Mouse (Mus musculus) heart, postnatal 10 days (tissue): ENCODE measurements at regions not wholly inside any gene's neighbourhood (a gene's known extent, or its start where the extent isn't known, plus 50 kb on each side); places are given as distances from the start of the nearest gene placed in this dataset.
A peak's percentile ranks its signal among the peaks of the same experiment; 100 is the strongest.
"Not testable (repeated sequence)": the region's sequence is repeated elsewhere in the genome, so short reads cannot be mapped to it uniquely, and the experiment has no call there.

Source experiments
- DNase-seq, 2 experiments: peaks; one replicate each; pipeline ENCODE4 v3.0.0; 2021
- intact Hi-C: fragments of 180-260 bp; cut with DNase I; formaldehyde crosslinking; loops from one replicate; pipeline ENCODE4 v1.15.1; 2025

DNA sequence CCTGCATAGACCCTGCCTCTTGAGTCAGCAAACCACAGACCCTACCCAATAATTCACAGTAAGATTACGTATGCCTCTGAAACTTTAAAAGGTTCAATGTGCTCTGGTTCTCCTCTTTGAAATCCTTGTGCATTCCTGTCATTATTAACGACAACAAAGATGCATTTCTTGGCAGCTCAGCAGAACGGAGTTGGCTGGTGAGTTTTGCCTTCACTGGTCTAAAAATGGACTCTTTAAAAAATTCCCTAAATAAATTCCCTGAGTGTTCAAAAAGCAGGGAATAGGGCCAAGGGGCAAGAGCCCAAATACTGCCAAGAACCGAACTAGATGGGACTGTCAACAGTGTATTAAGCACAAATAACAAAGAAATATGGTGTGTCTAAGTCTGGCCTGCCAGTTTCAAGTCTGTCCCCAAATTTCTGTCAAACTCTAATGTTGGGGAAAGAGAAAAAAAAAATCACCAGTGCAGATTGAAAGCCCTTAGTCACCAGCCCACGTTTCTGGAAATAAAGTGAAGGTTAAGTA, 163.2 kb upstream of the Gm17728 start:
- peak; percentile 7 to 9 for DNase-seq
- intact Hi-C loops: no loop called here

DNA sequence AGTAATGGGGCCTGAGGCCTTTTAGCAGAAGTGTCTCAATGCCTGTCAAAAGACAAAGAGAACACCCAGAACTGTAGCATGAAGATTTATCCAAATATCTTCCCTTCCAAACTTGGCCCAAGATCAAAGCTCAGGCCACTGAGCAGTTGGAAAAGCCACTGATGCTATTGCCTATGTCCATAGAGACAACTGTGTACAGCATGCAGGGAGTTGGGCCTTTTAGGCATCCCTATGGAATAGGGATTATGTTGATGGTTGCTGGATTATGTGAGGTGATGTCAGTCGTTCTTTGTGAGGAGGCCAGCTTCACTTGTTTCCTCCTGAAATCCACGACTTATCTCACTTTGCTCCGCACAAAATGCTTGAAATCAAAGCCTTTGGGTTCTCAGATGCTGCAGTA, 153.1 kb upstream of the Gm17728 start:
- DNase-seq: no peak
- intact Hi-C loops: no loop called here

DNA sequence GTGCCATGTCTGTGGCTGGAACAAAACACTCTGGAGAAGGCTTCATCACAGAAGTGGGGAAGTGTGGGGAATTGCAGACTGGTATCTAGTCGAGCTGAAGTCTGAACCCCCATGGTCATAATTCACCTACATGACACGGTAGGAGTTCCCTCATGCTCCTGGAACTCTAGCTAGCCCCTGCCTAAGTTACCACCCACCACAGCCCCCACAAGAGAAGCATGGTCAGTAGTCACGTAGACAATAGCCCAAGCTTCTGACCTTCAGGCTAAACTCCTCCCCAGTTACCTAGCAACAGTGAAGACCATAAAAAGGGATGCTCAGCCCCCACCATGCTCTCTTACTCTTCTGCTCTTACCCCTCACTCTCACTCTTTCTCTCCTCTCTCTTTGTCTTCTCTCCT, 143.8 kb upstream of the Gm17728 start:
- DNase-seq, intact Hi-C loops: not testable (repeated sequence)

DNA sequence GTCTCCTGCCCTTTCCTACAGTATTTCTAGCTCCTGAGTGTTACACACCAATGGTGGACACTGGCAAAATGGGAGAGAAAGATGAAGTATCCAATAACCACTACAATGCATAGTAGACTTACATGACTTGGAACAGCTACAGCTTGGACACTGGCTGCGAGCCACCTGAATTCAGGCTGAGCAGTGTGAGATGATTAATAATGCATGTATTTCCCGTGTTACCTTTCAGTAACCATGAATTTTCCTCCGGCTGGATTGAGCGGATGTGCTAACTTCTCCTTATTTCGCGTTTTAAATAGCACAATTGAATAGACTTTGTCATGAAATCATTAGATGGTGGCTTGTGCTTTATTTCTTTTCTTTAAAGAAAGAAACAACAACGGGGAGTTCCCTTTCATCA, 142.4 kb upstream of the Gm17728 start:
- no peak for DNase-seq
- intact Hi-C loops: no loop called here

DNA sequence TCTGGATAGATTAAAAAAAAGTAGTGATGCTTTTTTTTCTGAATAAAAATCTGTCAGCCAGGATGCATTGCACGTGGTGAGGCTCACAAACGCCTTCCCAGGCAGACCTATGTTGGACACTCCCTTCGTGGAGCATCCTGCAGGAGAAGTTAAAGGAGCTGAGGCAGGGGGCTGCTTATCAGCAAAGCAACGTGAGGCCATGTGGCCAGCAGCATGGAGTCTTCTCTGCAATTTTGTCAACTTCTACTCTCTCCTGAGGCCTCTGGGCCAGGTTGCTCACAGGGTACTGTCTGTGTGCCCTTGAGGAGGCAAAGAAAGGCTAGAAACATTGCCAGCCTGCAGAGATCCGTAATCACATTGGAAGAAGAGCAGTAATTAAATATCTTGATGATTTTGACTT, 140.0 kb upstream of the Gm17728 start:
- intact Hi-C loops: no loop called here
- no peak for DNase-seq

DNA sequence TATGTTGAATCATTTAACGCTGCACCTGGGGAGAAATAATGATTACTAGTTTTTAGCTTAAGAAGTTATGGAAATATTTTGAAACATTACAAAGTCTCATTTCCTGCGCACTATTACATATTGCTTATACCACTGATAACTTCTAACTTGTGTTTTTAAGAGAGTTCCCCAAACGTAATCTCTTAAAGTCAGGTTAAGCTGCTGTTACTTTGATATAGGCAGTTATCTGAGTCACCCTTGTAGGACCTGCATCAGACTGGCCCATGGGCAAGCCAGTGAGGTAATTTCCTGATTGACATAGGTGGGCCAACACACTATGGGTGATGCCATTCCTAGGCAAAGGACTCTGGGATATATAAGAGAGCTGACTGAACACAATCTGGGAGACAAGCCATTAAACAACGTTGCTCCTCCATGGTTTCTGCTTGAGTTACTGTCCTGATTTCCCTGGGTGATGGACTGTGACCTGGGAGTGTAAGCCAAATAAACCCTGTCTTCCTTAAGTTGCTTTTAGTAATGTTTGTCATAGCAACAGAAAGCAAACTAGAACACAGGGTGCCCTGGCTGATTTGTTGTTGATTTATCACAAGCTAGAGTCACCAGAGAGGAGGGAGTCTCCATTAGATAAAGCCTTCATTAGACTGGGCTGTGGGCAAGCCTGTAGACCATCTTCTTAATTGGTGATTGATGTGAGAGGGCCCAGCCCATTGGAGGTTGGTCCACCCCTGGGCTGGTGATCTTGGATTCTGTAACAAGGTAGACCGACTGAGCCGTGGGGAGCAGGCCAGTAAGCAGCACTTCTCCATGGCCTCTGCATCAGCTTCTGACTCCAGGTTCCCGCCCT, 139.3 kb upstream of the Gm17728 start:
- intact Hi-C loops: no loop called here
- no peak for DNase-seq

DNA sequence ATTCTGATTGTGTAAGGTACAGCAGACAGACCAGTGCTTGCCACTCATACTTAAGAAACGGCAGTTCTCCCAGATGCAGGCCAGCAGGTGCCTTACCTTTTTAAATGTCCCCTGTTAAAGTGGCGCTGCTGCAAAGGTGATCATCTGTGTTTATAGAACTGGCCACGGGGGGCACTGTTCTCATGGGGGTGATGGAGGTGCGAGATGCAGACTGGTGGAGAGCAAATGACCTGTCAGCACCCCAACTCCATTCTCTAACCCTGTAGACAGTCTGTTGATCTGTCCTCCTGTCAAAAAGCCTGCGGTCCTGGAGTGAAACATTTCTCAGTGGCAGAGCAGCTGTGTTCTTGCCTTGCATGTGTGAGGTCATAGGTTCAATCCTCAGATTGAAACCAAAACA, 135.4 kb upstream of the Gm17728 start:
- intact Hi-C loops: no loop called here
- no peak for DNase-seq

DNA sequence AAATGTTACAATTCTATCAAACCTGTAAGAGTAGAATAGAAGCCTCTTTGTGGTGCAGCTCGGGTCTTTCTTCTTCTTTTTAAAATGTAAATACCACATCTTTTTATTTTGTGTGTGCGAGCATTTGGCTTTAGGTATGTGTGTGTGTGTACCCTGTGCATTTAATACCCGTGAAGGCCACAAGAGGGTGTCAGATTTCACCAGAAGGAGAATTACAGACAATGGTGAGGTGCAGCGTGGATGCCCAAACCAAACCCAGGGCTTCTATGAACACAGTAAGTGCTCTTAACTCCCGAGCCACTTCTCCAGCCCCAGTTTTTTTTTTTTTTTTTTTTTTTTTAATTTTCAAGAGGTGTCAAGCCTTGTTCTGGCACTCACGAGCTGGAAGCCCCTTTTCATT, 135.0 kb upstream of the Gm17728 start:
- peak in 1 of 2 experiments; percentile 10 for DNase-seq
- intact Hi-C loops: no loop called here

DNA sequence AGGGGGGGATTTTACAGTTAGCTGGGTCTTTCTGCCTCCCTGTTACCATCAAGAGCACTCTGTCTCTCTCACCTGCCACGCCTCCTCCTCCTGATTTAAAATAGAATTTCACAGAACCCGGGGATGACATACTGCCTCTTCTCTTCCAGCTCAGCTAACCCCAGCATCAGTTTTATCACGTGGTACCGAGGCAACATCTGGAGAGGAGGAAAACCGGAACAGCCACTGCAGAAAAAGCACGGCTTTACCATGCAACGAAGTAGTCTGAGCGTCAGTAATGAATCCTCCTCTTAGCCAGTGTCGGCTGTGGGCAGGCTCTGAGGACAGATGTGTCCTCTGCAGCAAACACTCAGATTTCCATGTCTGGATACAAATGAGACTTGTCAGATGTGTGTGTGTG, 134.2 kb upstream of the Gm17728 start:
- DNase-seq: no peak
- intact Hi-C loops: no loop called here

DNA sequence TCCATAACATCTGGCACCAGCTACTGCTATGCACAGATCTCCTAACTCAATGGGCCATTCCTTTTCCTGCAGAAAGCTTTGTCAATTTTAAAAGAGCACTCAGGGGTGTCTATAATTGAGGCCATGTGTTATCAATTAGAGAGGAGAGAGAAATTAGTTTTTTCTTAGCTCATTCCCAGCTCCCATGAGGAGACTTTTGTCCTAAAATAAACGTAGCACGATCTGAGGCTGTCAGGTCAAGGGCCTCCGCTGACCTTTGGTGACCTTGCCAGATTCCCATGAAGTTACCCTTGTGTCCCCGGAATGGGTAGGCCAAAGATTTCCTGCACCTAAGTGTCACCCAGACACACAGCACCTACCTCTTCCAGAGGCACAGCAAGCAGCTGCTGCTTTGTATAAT, 130.3 kb upstream of the Gm17728 start:
- no peak for DNase-seq
- intact Hi-C loops: no loop called here

DNA sequence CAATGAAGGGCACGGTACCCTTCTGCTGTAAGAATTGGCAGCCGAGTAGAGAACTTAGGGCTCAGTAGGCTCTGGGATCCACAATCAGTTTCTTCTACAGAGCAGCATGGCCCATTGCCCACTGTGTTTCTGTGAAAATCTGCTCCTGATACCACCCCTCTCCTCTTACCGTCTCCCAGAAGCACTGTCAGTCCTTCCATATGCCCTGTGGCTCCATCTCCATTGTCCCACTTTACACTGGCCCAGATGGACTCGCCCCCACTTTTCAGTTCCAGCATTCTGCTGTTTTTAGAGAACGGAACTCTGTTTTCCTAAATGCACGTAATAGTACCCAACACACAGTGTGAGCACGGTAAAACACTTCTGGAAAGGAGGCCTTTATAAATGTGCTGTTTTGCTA, 129.6 kb upstream of the Gm17728 start:
- intact Hi-C loops: no loop called here
- DNase-seq: no peak

DNA sequence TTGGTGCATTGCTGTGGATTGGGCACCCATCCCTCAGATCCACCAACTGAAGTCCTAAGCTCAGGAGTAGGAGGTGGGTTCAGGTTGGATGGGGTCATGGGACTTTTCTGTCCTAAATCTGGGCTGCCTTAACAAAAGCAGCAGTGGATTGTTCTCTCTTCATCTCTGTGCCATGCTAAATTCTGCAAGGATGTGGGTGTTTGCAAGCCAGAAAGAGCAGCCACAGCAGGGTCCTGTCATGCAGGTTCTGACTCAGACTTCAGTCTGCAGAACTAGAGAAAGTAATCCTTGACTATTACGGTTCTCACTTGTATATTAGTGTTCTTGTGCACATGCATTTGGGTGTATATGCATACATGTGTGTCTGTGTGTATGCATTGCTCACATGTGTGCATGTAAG, 125.5 kb upstream of the Gm17728 start:
- intact Hi-C loops: no loop called here

DNA sequence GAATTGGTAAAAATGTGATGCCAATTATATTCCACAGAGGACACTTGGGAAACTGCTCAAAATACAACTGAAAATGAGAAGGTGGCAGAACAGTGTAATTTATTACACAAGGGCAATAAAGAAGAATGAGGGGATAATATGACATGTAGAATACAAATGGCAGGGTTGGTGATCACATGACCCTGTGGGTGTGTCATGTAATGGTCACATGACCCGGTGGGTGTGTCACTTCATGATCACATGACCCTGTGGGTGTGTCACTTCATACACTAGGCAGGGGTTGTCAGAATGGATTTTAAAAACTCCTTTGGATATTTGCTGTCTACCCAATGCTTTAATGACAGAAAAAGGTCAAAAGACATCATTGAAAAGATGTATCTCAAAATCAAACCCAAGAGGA, 123.6 kb upstream of the Gm17728 start:
- no peak for DNase-seq
- intact Hi-C loops: no loop called here

More for the DNA sequence above, 125.5 kb upstream of the Gm17728 start:
- DNase-seq: no peak

DNA sequence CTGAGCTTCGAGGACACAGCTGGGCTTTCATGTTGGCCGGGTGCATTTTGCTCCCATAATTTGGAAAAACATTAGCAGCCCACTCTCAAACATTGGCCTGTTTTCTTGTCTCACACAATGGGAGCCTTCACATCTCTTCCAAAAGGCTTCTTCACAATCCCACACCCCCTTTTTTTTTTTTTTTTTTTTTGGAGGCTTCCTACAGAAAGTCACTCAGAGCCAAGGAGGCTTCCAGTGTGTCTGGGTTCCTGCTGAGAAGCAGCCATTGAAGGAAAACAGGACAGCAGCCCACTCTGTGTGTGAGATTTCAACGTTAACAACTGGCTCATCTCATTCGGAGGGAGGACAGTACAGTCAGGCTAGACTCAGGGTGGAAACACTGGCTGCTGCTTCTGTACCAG, 120.8 kb upstream of the Gm17728 start:
- no peak for DNase-seq
- intact Hi-C loops: no loop called here

DNA sequence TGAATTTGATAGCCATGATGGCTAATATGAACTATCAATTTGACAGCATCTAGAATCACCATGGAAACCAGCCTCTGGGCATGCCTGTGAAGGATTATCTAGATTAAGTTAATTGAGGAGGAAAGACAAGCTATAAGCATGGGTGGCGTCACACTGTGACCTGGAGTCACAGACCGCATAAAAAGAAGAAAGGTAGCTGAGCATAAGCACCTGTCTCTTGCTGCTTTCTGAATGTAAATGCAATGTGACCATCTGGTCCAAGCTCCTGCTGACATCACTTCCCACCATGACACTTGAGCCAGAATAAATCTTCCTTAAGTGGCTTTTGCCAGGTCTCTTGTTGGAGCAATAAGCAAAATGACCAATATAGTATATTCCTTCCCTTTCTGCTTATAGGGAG, 113.4 kb upstream of the Gm17728 start:
- DNase-seq: no peak
- intact Hi-C loops: no loop called here

DNA sequence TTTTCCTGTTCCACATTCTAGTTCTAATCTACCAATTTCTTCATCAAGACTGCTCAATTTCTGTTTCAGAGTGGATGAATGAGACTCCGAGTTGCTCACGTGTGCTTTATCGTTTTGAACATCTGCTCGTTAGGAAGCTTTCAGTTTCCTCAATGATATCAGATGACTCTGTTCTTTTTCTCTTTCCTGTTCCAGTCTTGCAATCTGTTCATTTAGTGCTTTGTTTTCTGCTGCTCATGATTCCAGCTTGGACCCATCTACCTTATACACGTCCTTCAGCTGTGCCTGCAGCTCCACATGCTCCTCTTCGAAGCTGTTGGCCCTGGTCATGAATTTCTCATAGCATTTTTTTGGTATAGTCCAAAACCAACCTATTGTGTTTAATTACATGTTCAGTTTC, 99.1 kb upstream of the Gm17728 start:
- intact Hi-C loops: no loop called here
- no peak for DNase-seq

DNA sequence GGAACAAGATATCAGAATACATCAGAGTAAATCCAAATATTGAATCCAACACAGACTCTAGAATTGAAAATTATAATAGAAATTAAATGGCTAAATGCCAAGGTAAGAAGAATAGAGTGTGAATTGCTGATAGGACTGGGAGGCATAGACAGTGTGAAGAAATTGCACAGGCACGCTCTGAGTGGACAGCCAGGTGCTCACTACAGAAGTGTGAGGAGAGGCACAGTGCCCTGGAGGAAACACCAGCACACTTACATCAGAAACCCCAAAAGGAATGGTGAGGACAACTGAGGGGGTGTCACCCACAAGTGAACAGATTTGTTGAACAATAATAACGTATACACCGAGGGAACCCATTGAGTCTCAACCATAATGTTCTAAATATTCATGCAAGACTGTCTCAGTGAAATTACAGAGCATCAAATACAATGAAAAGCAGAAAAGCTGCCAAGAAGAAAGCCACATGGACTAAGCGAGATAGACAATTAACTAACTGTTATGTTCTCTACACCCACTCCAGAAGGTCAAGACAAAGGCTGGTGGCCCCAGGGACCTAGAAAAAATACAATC, 92.9 kb upstream of the Gm17728 start:
- no peak for DNase-seq
- intact Hi-C loops: no loop called here

DNA sequence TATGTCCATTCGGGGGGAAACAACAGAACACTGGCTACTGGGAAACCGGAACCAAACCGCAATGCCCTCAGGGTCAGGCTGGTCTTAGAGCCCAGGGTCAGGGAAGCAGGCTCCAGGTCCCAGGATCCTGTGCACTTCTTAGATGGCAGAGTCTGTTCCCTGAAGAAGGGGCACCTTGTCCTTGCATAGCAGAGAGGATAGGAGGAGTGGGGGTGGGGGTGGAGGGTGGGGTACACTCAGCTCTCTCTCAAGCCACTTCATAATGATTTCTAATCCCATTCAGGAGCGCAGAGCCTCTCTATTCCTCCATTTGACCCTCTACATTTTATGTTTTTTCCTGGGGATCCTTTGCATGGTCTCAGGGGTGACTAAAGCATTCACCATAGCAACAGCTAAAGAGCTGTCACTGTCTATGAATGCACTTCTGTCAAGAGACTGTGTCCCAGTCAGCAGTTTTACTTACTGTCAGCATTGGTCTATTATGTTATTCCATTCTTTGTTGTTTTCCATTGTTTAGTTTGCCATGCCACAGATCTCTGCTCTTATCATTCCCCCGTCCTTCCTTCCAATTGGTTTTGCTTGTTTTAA, 64.2 kb upstream of the Gm17728 start:
- intact Hi-C loops: no loop called here
- no peak for DNase-seq
